Mouse (Mus musculus) spleen, adult 2 months (tissue): ENCODE results near the gene Galnt14.

Source experiments
- CTCF ChIP-seq: fragments of 200-500 bp; IDR thresholded peaks from 2 replicates; pipeline ENCODE4 v1.5.1; 2011; ENCODE audit warnings: mild to moderate bottlenecking, inconsistent platforms; ENCODE audit not compliant: insufficient read depth, insufficient read length, insufficient replicate concordance; ENCODE audit errors: extremely low read depth
- POLR2A ChIP-seq: fragments of 200-500 bp; IDR thresholded peaks from 2 replicates; pipeline ENCODE4 v1.6.1; 2011; ENCODE audit warnings: low read depth, low read length, inconsistent platforms

GRCm38 (mm10) chr17:73634896-73635295, 75.4 kb downstream of the Galnt14 start:
- TF ChIP-seq CTCF, result no peak
- no peak for TF ChIP-seq POLR2A
